Mouse (Mus musculus): ENCODE data around the gene Pheta2. TPM values are rescaled to one million over a fixed set of nuclear protein-coding genes. Genes with fewer than 3 reads are reported as not detected.

Gene Pheta2
- polyA plus RNA-seq, 1 experiment: 2.5 TPM

DNA sequence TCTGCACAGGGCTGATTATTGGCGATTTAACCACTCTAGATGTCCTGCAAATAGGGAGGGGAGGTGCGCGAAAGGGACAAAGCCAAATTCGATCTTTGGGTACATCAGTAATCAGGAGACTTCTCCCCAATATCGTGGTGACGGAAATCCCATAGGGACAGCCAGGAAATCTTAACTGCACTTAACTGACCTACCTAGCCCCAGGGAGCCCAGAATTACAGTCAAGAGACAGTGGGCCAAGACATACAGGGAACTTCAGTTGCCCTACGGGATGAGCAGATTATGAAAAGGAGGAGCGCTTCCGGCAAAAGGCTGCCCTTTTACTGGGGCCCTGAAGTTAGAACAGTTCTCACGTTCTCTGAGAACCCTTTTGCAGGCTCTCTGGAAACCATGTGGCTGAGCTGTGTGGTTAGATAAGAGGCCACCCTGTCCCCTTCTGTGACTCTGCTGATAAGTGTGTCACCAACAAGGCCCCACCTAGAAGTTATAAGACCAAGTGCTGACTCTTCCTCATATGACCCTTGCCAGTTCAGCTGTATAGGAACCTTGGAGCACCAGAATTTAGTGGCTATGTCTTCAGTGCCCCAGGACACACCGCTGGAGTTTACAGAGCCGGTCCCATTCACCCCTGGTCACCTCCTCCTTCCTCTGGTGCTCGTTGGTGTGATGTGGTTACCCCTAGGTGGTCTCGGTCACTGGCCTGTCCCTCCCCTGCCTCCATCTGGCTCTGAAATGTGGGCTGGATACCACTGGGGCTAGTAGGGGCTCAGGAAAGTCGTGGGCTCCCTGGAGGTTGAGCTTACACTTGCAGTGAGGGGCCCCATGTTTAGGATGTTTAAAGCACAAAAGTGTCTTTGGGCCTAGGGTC is 3.2 kb downstream of the Pheta2 start:
- Histone ChIP-seq H3K4me3 (ENCODE audit: insufficient read depth, low read length) (no peak overlapping the region), H3K4me1 (ENCODE audit: control insufficient read depth, insufficient read depth, low read length) (peaks cover 11% of the 10 kb centered on the region), H3K27ac (ENCODE audit: insufficient read depth, low read depth, low read length) (no peak overlapping the region)
- TF ChIP-seq CTCF (IDR thresholded peaks at IDR 0.05; ENCODE audit: low read depth, low read length) (no peak), POLR2A (IDR thresholded peaks at IDR 0.05; ENCODE audit: borderline replicate concordance, low read depth, low read length) (no peak)

DNA sequence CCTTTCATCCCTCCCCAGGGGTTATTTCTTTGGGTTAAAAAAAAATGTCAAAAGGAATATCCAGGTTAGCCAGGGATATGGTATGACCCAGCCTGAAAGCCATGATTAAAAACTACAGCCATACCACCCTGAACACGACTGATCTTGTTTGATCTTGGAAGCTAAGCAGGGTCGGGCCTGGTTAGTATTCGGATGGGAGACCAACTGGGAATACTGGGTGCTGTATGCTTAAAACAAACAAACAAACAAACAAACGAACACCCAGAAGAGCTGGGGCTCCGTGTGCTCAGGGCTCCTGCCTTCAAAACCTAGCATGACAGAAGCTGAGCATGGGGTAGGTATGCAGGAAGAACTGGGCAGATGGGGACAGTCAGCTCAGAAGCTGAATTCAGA is 3.8 kb downstream of the Pheta2 start:
- no peak for TF ChIP-seq POLR2A (IDR thresholded peaks at IDR 0.05; ENCODE audit: borderline replicate concordance, low read depth, low read length)
- TF ChIP-seq CTCF (IDR thresholded peaks at IDR 0.05; ENCODE audit: low read depth, low read length): no peak
- Histone ChIP-seq H3K4me1 (ENCODE audit: control insufficient read depth, insufficient read depth, low read length) (peaks cover 12% of the 10 kb centered on the region), H3K4me3 (ENCODE audit: insufficient read depth, low read length) (no peak overlapping the region), H3K27ac (ENCODE audit: insufficient read depth, low read depth, low read length) (no peak overlapping the region)

DNA sequence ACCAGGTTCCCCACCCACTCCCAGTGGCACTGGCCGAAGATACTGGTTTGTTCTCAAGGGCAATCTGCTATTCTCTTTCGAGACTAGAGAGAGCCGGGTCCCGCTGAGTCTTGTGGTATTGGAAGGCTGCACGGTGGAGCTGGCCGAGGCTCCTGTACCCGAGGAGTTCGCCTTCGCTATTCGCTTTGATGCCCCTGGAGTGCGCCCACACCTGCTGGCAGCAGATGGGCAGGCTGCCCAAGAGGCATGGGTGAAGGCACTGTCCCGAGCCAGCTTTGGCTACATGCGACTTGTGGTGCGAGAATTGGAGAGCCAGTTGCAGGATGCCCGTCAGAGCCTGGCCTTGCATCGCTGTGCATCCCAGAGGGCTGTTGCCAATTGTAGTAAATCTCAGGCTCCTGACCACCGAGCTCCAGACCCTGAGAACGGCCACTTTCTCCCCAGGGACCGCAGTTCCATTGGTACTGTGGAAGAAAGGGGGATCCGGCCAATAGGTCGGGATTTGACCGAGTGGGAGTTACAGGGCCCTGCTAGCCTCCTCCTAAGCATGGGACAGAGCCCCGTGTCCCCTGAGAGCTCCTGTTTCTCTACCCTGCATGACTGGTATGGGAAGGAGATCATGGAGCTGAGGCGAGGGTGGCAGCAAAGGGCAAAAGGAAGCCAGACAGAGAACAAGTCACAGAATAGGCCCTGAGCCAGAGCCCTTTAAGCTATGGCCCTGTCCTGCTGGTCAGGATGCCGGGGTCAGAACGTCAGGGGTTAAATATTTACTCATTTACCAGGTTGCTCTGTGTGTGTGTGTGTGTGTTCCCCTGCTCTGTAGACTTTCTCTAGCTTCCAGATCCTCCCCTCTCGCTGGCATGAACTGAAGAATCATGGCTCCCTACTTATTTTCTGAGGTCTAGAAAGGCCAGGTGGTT is 4.9 kb downstream of the Pheta2 start:
- TF ChIP-seq CTCF (IDR thresholded peaks at IDR 0.05; ENCODE audit: low read depth, low read length) (no peak), POLR2A (IDR thresholded peaks at IDR 0.05; ENCODE audit: borderline replicate concordance, low read depth, low read length) (no peak)
- H3K4me3 ChIP-seq (ENCODE audit: insufficient read depth, low read length): no peak overlapping the region
- peaks cover 19% of the 10 kb centered on the region for H3K4me1 ChIP-seq (ENCODE audit: control insufficient read depth, insufficient read depth, low read length)
- H3K27ac ChIP-seq (ENCODE audit: insufficient read depth, low read depth, low read length): no peak overlapping the region

DNA sequence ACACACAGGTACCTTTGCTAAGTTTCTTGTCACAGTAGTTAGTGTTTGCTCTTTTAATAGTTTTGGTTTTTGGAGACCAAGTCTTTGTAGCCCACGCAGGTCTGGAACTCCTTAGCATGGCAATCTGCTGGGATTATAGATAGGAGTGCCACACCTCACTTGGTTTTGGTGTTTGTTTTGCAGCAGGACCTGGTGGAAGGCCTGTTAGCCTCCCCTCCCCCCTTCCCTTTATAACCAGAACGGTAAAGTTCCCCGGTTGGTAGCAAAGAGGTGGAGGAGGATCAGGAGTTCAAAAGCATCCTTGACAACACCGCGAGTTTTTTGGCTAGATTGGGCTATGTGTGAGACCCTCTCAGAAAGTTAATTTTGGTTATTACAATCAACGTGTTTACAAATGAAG is 6.2 kb downstream of the Pheta2 start:
- H3K4me1 ChIP-seq (ENCODE audit: control insufficient read depth, insufficient read depth, low read length): peaks cover 25% of the 10 kb centered on the region
- H3K27ac ChIP-seq (ENCODE audit: insufficient read depth, low read depth, low read length): no peak overlapping the region
- TF ChIP-seq CTCF (IDR thresholded peaks at IDR 0.05; ENCODE audit: low read depth, low read length) (no peak), POLR2A (IDR thresholded peaks at IDR 0.05; ENCODE audit: borderline replicate concordance, low read depth, low read length) (no peak)
- no peak overlapping the region for H3K4me3 ChIP-seq (ENCODE audit: insufficient read depth, low read length)

DNA sequence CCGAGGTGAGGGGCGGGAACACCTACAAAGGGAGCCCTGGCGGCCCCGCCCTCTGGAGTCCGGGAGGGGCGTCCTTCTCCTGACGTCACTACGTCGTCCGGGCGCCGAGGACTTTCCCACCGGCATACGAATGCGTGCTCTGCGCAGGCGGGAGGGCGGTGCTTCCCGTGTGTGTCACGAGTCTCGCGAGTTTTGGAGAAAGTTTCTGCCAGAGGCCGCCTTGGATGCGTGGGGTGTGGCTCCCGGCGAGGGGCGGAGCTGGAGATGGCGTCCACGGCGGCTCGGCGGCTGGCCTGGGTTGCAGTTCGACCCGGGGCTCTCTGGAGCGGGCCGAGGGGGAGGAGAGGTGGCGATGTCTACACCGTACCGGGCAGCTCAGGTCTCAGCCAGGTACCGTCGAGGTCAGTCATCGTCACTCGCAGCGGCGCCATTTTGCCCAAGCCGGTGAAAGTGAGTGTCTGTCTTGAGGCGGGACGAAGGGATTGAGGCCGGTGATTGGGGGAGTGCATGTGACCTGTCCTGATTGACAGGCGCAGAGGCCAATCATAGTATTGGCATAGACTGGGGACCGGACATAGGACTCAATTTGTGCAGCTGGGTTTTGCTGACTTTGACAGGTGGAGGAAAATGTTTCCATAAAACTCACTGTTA is 7.2 kb downstream of the Pheta2 start:
- Histone ChIP-seq H3K4me1 (ENCODE audit: control insufficient read depth, insufficient read depth, low read length) (peaks cover 25% of the 10 kb centered on the region), H3K27ac (ENCODE audit: insufficient read depth, low read depth, low read length) (peak overlapping the region; percentile 75), H3K4me3 (ENCODE audit: insufficient read depth, low read length) (peak overlapping the region; percentile 79)
- no peak for TF ChIP-seq POLR2A (IDR thresholded peaks at IDR 0.05; ENCODE audit: borderline replicate concordance, low read depth, low read length)
- TF ChIP-seq CTCF (IDR thresholded peaks at IDR 0.05; ENCODE audit: low read depth, low read length): no peak

DNA sequence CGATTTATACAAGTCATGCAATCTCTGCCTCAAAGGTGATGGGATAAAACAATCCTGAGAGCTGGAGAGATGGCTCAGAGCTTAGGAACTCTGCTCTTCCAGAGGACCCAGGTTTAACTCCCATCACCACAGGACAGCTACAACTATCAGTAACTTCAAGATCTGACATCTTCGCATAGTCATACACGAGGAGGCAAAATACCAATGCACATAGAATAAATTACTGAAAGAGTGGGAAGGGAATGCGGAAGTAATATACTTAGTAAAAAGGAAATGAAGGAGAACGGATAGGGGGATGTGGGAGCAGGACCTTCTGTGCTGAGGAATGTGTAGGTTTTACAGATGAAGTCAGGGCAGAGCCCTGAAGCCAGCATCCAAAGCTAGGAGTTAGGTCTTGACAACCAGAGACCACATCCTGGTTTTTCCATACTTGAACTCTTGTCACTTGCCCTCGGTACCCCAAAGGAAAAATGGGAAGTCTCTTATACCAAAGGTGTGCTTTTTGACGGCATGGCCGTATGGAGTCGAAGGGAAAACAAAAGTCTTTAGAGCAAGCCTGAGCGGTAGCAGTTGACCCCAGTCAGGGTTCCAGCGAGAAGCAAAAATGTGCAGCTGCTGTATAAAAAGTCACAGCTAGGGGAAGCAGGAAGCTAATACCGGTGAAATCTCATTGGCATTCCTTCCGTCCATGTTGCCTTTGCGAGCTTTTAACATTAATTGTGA is 8.0 kb downstream of the Pheta2 start:
- TF ChIP-seq CTCF (IDR thresholded peaks at IDR 0.05; ENCODE audit: low read depth, low read length) (no peak), POLR2A (IDR thresholded peaks at IDR 0.05; ENCODE audit: borderline replicate concordance, low read depth, low read length) (no peak)
- H3K4me1 ChIP-seq (ENCODE audit: control insufficient read depth, insufficient read depth, low read length): peaks cover 29% of the 10 kb centered on the region

DNA sequence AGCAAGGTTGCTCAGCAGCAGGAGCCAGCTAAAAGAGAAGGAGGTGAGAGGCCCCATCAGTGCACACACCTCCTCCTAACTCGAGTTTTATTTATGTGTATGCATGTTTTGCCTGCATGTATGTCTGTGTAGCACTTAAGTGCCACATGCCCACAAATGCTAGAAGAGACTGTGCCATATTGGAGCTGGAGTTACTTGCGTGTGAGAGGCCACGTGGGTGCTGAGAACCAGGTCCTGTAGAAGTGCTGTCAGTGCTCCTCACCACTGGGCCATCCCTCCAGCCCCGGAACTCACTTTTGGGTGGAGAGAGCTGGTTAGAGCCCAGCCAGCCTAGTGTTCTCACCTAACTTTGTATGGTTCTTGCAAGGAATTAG is 8.5 kb downstream of the Pheta2 start:
- TF ChIP-seq CTCF (IDR thresholded peaks at IDR 0.05; ENCODE audit: low read depth, low read length) (no peak), POLR2A (IDR thresholded peaks at IDR 0.05; ENCODE audit: borderline replicate concordance, low read depth, low read length) (no peak)
- H3K4me3 ChIP-seq (ENCODE audit: insufficient read depth, low read length): peak overlapping the region; percentile 79
- H3K4me1 ChIP-seq (ENCODE audit: control insufficient read depth, insufficient read depth, low read length): peaks cover 31% of the 10 kb centered on the region
- peak overlapping the region; percentile 75 for H3K27ac ChIP-seq (ENCODE audit: insufficient read depth, low read depth, low read length)

More for the DNA sequence above, 8.0 kb downstream of the Pheta2 start:
- Histone ChIP-seq H3K27ac (ENCODE audit: insufficient read depth, low read depth, low read length) (peak overlapping the region; percentile 75), H3K4me3 (ENCODE audit: insufficient read depth, low read length) (peak overlapping the region; percentile 79)

DNA sequence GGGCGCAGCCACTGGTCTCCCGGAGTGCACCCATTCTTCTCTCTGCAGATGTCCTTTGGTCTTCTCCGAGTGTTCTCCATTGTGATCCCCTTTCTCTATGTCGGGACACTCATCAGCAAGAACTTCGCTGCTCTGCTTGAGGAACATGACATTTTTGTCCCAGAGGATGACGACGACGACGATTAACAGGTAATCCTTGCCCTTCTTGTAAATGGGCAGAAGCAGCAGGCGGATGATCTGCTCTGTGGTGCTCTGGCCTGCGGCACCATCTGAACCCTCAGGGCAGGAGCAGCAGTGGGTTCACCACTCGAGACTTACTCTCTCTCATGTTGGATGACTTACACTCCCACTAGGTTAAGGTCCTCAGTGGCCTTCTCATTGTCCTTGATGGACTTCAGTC is 9.1 kb downstream of the Pheta2 start:
- no peak for TF ChIP-seq CTCF (IDR thresholded peaks at IDR 0.05; ENCODE audit: low read depth, low read length)
- TF ChIP-seq POLR2A (IDR thresholded peaks at IDR 0.05; ENCODE audit: borderline replicate concordance, low read depth, low read length): no peak
- H3K27ac ChIP-seq (ENCODE audit: insufficient read depth, low read depth, low read length): peak overlapping the region; percentile 75; the same call in 1 of the 2 replicates
- H3K4me3 ChIP-seq (ENCODE audit: insufficient read depth, low read length): peak overlapping the region; percentile 79; the same call in 1 of the 2 replicates
- H3K4me1 ChIP-seq (ENCODE audit: control insufficient read depth, insufficient read depth, low read length): peaks cover 35% of the 10 kb centered on the region
